Mouse (Mus musculus) lung, postnatal 0 days (tissue): ENCODE data around the gene Pde10a. TPM values are rescaled to one million over a fixed set of nuclear protein-coding genes. Genes with fewer than 3 reads are reported as not detected.

Source experiments
- ATAC-seq: fragments of 200-750 bp; cut with Nextera tagmentation; 2 replicates; pipeline ENCODE4 v1.8.0; 2017; ENCODE audit warnings: moderate library complexity
- DNase-seq: peaks from one replicate; pipeline ENCODE4 v3.0.0-alpha.2; 2016; ENCODE audit warnings: low spot score
- H3K27ac ChIP-seq: fragments of 300-500 bp; sonication (generic); 2 replicates; pipeline ENCODE4 v1.5.1; 2014; ENCODE audit warnings: antibody characterized with exemption, mild to moderate bottlenecking, low read length, mixed read lengths
- H3K27me3 ChIP-seq: fragments of 300-500 bp; sonication (generic); replicated peaks from 2 replicates; pipeline ENCODE4 v1.6.1; 2014; ENCODE audit warnings: low read length, mixed read lengths; ENCODE audit not compliant: insufficient read depth
- H3K36me3 ChIP-seq: fragments of 300-500 bp; sonication (generic); 2 replicates; pipeline ENCODE4 v1.6.1; 2014; ENCODE audit warnings: low read length, mixed read lengths; ENCODE audit not compliant: insufficient read depth
- H3K4me1 ChIP-seq: fragments of 300-500 bp; sonication (generic); 2 replicates; pipeline ENCODE4 v1.6.1; 2014; ENCODE audit warnings: antibody characterized with exemption, low read depth, low read length, mixed read lengths; ENCODE audit not compliant: insufficient read depth
- H3K4me2 ChIP-seq: fragments of 300-500 bp; sonication (generic); replicated peaks from 2 replicates; pipeline ENCODE4 v1.6.1; 2014; ENCODE audit warnings: low read depth, mild to moderate bottlenecking, low read length, moderate library complexity, mixed read lengths
- H3K4me3 ChIP-seq: fragments of 300-500 bp; sonication (generic); 2 replicates; pipeline ENCODE4 v1.5.1; 2014; ENCODE audit warnings: low read depth, low read length
- H3K9ac ChIP-seq: fragments of 300-500 bp; sonication (generic); replicated peaks from 2 replicates; pipeline ENCODE4 v1.6.1; 2014; ENCODE audit warnings: low read depth, mild to moderate bottlenecking
- H3K9me3 ChIP-seq: fragments of 300-500 bp; sonication (generic); 2 replicates; pipeline ENCODE4 v1.6.1; 2016; ENCODE audit warnings: low read length, mixed read lengths
- CTCF ChIP-seq: IDR thresholded peaks from 2 replicates; pipeline ENCODE4 v1.5.1; 2016; ENCODE audit warnings: antibody characterized with exemption, mild to moderate bottlenecking
- EP300 ChIP-seq: IDR thresholded peaks from 2 replicates; pipeline ENCODE4 v1.6.1; 2016; ENCODE audit warnings: antibody characterized with exemption, mild to moderate bottlenecking, control low read depth
- WGBS: fragments of 180-500 bp; shearing (Covaris S2); extraction: QIAGEN DNeasy Blood & Tissue Kit; methylation state at CpG from one replicate; pipeline ENCODE4 v1.1.7; 2014; 5-methylcytosine and 5-hydroxymethylcytosine counted together
- polyA plus RNA-seq: library from polyadenylated mRNA; unstranded; fragments of >200 nt; fragmentation: Nextera tagmentation; extraction: Ambion mirVana; gene quantifications from 2 replicates; pipeline ENCODE4 v1.2.1, GENCODE M21; 2015

Gene Pde10a
- polyA plus RNA-seq, 1 experiment from 2014 or later = 0.86 TPM

DNA sequence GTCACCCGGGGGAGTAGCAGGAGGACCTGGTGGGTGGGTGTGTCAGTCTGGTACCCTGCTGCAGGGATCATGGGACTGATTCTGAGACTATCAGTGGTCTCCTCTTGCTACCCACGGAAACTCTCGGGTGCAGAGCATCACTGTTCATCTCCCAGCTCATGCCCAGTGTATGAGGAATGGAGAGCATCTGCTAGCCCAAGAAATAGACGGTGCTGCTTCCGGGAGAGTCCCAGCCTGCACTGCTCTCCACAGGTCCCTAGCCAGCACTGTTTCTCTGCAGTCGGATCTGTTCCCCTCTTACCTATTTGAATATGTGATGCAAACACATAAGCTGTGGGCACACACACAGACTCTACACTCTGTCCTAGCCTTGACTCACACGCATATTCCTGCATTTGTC, 204.6 kb downstream of the Pde10a start:
- no peaks in the 10 kb centered on the region for H3K9me3 ChIP-seq
- ATAC-seq = no peak
- no peak overlapping the region for H3K27ac ChIP-seq
- no peaks in the 10 kb centered on the region for H3K4me1 ChIP-seq
- H3K27me3 ChIP-seq = no peaks in the 10 kb centered on the region
- TF ChIP-seq EP300 (no peak), CTCF (no peak)
- 74% methylated on average over 7 of the region's 7 CpGs for WGBS
- no peaks in the 10 kb centered on the region for H3K36me3 ChIP-seq
- H3K9ac ChIP-seq = no peak overlapping the region
- H3K4me2 ChIP-seq = no peak overlapping the region
- DNase-seq = no peak
- no peak overlapping the region for H3K4me3 ChIP-seq

DNA sequence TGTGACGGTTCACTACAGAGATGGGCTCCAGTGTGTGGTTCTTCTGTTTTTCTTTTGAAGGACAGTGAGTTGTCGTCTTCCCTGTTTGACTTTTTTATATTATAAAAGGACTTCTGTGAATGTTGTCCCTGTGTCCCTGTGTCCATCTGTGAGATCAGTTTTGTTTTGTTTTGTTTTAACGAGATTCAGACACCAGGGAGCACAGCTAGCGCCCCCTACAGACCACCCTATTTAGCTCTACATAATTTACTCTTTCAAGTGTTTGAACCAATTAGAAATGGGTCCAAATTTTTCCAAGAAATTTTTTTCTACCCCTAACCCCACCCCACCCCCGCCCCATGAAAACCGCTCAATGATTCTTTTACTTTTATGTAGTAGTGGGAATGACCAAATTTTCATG, 205.9 kb downstream of the Pde10a start:
- Histone ChIP-seq H3K9ac (no peak overlapping the region), H3K36me3 (no peaks in the 10 kb centered on the region), H3K27me3 (no peaks in the 10 kb centered on the region), H3K4me3 (no peak overlapping the region), H3K4me1 (no peaks in the 10 kb centered on the region), H3K9me3 (no peaks in the 10 kb centered on the region), H3K27ac (no peak overlapping the region), H3K4me2 (no peak overlapping the region)
- ATAC-seq (no peak), DNase-seq (no peak)
- TF ChIP-seq EP300 = no peak
- TF ChIP-seq CTCF = no peak
- 55% methylated on average over 6 of the region's 6 CpGs for WGBS

DNA sequence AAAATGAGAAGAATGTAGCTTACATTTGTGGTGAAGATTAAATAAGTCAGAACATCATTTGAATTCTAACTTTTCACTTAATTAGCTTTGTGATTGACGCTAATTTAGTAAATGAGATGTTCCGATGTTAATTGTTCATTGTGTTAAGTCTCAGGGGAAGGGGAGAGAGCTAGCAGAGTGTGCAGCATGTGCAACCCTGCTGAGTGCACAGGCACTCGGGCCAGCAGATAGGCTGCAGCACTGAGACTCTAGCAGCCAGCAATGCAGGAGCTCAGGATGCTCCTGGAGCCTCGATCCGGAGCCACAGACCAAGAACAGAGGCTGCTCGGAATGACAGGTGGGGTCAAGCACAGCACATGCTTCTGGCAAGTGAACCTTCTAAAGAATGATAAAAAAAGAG, 211.1 kb downstream of the Pde10a start:
- Histone ChIP-seq H3K4me1 (no peaks in the 10 kb centered on the region), H3K9me3 (no peaks in the 10 kb centered on the region), H3K4me2 (no peak overlapping the region), H3K4me3 (no peak overlapping the region), H3K27ac (no peak overlapping the region), H3K36me3 (no peaks in the 10 kb centered on the region), H3K9ac (no peak overlapping the region), H3K27me3 (no peaks in the 10 kb centered on the region)
- 71% methylated on average over 6 of the region's 6 CpGs for WGBS
- TF ChIP-seq CTCF (no peak), EP300 (no peak)
- no peak for DNase-seq
- no peak for ATAC-seq

DNA sequence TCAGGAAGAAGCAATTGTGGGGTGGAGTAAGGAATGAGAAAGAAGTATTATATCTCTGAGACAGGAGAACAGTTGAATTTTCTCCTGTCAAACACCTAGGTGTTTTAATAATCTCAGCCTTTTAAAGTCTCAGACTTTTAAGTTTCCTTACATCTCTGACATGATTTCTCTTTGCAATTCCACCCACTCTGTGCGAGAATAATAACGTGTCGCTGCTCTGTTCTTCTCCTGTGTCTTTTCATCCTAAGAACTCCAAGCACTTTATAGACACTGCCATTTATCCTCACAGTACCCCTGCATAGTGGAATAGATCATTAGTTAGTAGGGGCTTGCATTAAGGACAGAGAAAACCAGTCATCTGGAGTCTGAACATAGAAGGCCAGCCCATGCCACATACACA, 217.6 kb downstream of the Pde10a start:
- no peak overlapping the region for H3K4me3 ChIP-seq
- H3K27me3 ChIP-seq = no peaks in the 10 kb centered on the region
- no peaks in the 10 kb centered on the region for H3K9me3 ChIP-seq
- 66% methylated on average over 3 of the region's 3 CpGs for WGBS
- H3K9ac ChIP-seq = no peak overlapping the region
- H3K4me2 ChIP-seq = no peak overlapping the region
- TF ChIP-seq EP300 (no peak), CTCF (no peak)
- no peak for ATAC-seq
- no peak overlapping the region for H3K27ac ChIP-seq
- H3K36me3 ChIP-seq = no peaks in the 10 kb centered on the region
- no peaks in the 10 kb centered on the region for H3K4me1 ChIP-seq
- no peak for DNase-seq

DNA sequence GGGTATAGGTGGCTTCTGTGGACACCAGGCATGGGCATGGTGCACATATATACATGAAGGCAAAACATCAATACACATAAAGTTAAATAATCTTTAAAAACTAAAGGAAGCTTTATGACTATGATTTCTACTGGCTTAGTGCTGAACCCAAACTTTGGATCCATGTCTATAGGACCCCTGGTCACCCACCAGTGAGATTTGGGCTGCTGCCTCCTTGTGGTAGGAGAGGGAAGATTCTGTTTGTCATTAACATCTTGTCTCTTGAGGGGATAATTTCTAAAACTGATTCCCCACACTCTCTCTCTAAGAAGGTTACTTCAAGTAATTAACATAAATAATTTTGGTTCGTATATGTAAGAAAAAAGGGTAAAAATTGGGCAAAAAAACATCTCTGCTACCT, 220.2 kb downstream of the Pde10a start:
- TF ChIP-seq CTCF = peak; percentile 27
- TF ChIP-seq EP300 = no peak
- Histone ChIP-seq H3K27ac (no peak overlapping the region), H3K9ac (no peak overlapping the region), H3K4me2 (no peak overlapping the region), H3K9me3 (no peaks in the 10 kb centered on the region), H3K4me3 (no peak overlapping the region), H3K27me3 (no peaks in the 10 kb centered on the region), H3K4me1 (no peaks in the 10 kb centered on the region), H3K36me3 (no peaks in the 10 kb centered on the region)
- DNase-seq (no peak), ATAC-seq (no peak)
- WGBS = 41% methylated on average over 1 of the region's 1 CpGs

DNA sequence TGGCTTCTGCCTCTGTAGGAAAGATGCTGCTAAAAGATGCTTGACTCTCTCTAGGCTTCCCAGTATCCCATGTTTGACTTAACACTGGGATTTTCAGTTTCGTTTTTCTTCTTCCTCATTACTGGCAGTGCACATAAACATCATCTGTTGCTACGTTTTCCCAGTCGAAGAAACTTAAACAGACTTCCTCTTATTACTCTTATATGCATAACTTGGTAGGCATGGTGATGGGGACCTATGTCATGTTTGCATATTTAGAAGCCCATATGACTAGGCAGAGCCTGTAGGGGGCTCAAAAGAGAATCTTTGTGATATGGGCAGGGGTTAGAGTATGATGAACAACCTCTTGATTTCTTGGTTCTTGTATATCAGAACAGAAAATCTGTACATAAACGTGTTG, 224.3 kb downstream of the Pde10a start:
- no peak overlapping the region for H3K4me3 ChIP-seq
- no peaks in the 10 kb centered on the region for H3K9me3 ChIP-seq
- H3K36me3 ChIP-seq = no peaks in the 10 kb centered on the region
- no peak overlapping the region for H3K27ac ChIP-seq
- H3K27me3 ChIP-seq = no peaks in the 10 kb centered on the region
- 72% methylated on average over 4 of the region's 4 CpGs for WGBS
- DNase-seq (no peak), ATAC-seq (no peak)
- no peaks in the 10 kb centered on the region for H3K4me1 ChIP-seq
- H3K4me2 ChIP-seq = no peak overlapping the region
- TF ChIP-seq CTCF (no peak), EP300 (no peak)
- no peak overlapping the region for H3K9ac ChIP-seq

DNA sequence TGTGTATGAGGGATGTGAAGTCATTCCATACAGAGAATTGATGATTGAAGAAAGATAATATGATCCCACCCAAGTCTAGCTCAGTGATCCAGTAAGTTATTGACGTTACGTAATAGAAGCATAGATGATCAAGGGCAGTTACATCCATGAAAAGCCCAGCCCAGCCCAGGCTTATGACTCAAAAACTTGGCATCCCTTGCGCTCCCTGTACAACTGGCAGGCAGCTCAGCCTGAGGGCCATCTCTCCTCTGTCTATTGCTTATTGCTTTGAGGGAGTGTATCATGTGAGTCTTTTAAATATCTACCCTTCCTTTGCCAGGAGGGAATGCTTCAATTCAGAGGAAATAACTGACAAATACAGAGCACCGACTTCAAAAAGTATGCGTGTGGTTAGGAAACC, 232.4 kb downstream of the Pde10a start:
- Histone ChIP-seq H3K4me1 (no peaks in the 10 kb centered on the region), H3K9ac (no peak overlapping the region), H3K36me3 (no peaks in the 10 kb centered on the region), H3K27ac (no peak overlapping the region), H3K4me2 (no peak overlapping the region), H3K27me3 (no peaks in the 10 kb centered on the region), H3K4me3 (no peak overlapping the region), H3K9me3 (no peaks in the 10 kb centered on the region)
- WGBS = 89% methylated on average over 5 of the region's 5 CpGs
- TF ChIP-seq EP300 (no peak), CTCF (no peak)
- DNase-seq = no peak
- no peak for ATAC-seq
